Mouse (Mus musculus): ENCODE results near the gene Ssx2ip. TPM values are rescaled to one million over a fixed set of nuclear protein-coding genes. Genes with fewer than 3 reads are reported as not detected.
A peak's percentile ranks its signal among the peaks of the same experiment; 100 is the strongest.

The Ssx2ip gene
- polyA plus RNA-seq, 1 experiment from 2014 or later: 18.0 TPM

- Histone ChIP-seq H3K4me3 (no peak overlapping the region), H3K9me3 (no peaks in the 10 kb centered on the region), H3K27me3 (peaks cover 7% of the 10 kb centered on the region; the same call in 1 of the 2 replicates), H3K27ac (replicated peaks) (no peak overlapping the region), H3K4me2 (no peak overlapping the region), H3K36me3 (no peaks in the 10 kb centered on the region), H3K4me1 (replicated peaks) (peaks cover 4% of the 10 kb centered on the region; the same call in 1 of the 2 replicates), H3K9ac (no peak overlapping the region)
- 15% methylated on average over 9 of the region's 9 CpGs for WGBS
- ATAC-seq (ENCODE audit: low FRiP score, low read depth): no peak
Measured at GRCm38 (mm10) chr3:146379740-146380466, 24.5 kb upstream of the Ssx2ip start.

GRCm38 (mm10) chr3:146380874-146381273, 23.6 kb upstream of the Ssx2ip start:
- Histone ChIP-seq H3K4me2 (no peak overlapping the region), H3K4me3 (no peak overlapping the region), H3K36me3 (no peaks in the 10 kb centered on the region), H3K9ac (no peak overlapping the region), H3K4me1 (replicated peaks) (peaks cover 4% of the 10 kb centered on the region; the same call in 1 of the 2 replicates), H3K27ac (replicated peaks) (no peak overlapping the region), H3K27me3 (peaks cover 7% of the 10 kb centered on the region; the same call in 1 of the 2 replicates), H3K9me3 (no peaks in the 10 kb centered on the region)
- 90% methylated on average over 2 of the region's 2 CpGs for WGBS
- ATAC-seq (ENCODE audit: low FRiP score, low read depth): no peak

- Histone ChIP-seq H3K9ac (no peak overlapping the region), H3K4me3 (no peak overlapping the region), H3K9me3 (no peaks in the 10 kb centered on the region), H3K27me3 (peaks cover 7% of the 10 kb centered on the region; the same call in 1 of the 2 replicates), H3K27ac (replicated peaks) (no peak overlapping the region), H3K4me1 (replicated peaks) (peaks cover 4% of the 10 kb centered on the region; the same call in 1 of the 2 replicates), H3K36me3 (no peaks in the 10 kb centered on the region), H3K4me2 (no peak overlapping the region)
- no peak for ATAC-seq (ENCODE audit: low FRiP score, low read depth)
- WGBS: 95% methylated on average over 9 of the region's 9 CpGs
Measured at GRCm38 (mm10) chr3:146381471-146381870, 23.0 kb upstream of the Ssx2ip start.

GRCm38 (mm10) chr3:146386800-146387199, 17.6 kb upstream of the Ssx2ip start:
- H3K27me3 ChIP-seq: no peaks in the 10 kb centered on the region; the same call in 1 of the 2 replicates
- H3K4me3 ChIP-seq: no peak overlapping the region
- no peak overlapping the region for H3K4me2 ChIP-seq
- H3K9me3 ChIP-seq: no peaks in the 10 kb centered on the region
- no peaks in the 10 kb centered on the region for H3K36me3 ChIP-seq
- no peak overlapping the region for H3K27ac ChIP-seq (replicated peaks)
- WGBS: 76% methylated on average over 3 of the region's 3 CpGs
- H3K9ac ChIP-seq: no peak overlapping the region
- no peaks in the 10 kb centered on the region for H3K4me1 ChIP-seq (replicated peaks)
- ATAC-seq (ENCODE audit: low FRiP score, low read depth): no peak

- Histone ChIP-seq H3K27ac (replicated peaks) (no peak overlapping the region), H3K9me3 (no peaks in the 10 kb centered on the region), H3K4me3 (no peak overlapping the region), H3K4me2 (peak overlapping the region; percentile 13; the same call in 1 of the 2 replicates), H3K4me1 (replicated peaks) (no peaks in the 10 kb centered on the region), H3K36me3 (no peaks in the 10 kb centered on the region), H3K27me3 (no peaks in the 10 kb centered on the region), H3K9ac (no peak overlapping the region)
- WGBS: 79% methylated on average over 19 of the region's 19 CpGs
- no peak for ATAC-seq (ENCODE audit: low FRiP score, low read depth)
Measured at GRCm38 (mm10) chr3:146392656-146393321, 11.7 kb upstream of the Ssx2ip start.

GRCm38 (mm10) chr3:146393641-146394100, 10.8 kb upstream of the Ssx2ip start:
- H3K4me1 ChIP-seq (replicated peaks): no peaks in the 10 kb centered on the region
- H3K27ac ChIP-seq (replicated peaks): no peak overlapping the region
- no peak for ATAC-seq (ENCODE audit: low FRiP score, low read depth)
- no peaks in the 10 kb centered on the region for H3K9me3 ChIP-seq
- H3K4me2 ChIP-seq: no peak overlapping the region
- no peak overlapping the region for H3K9ac ChIP-seq
- no peaks in the 10 kb centered on the region for H3K36me3 ChIP-seq
- H3K27me3 ChIP-seq: no peaks in the 10 kb centered on the region
- 32% methylated on average over 7 of the region's 7 CpGs for WGBS
- no peak overlapping the region for H3K4me3 ChIP-seq

- Histone ChIP-seq H3K36me3 (no peaks in the 10 kb centered on the region), H3K9me3 (no peaks in the 10 kb centered on the region), H3K9ac (no peak overlapping the region), H3K4me2 (no peak overlapping the region), H3K27me3 (no peaks in the 10 kb centered on the region), H3K27ac (replicated peaks) (no peak overlapping the region), H3K4me3 (no peak overlapping the region), H3K4me1 (replicated peaks) (no peaks in the 10 kb centered on the region)
- ATAC-seq (ENCODE audit: low FRiP score, low read depth): no peak
- WGBS: 78% methylated on average over 6 of the region's 6 CpGs
Measured at GRCm38 (mm10) chr3:146396256-146396655, 8.2 kb upstream of the Ssx2ip start.

GRCm38 (mm10) chr3:146396934-146397333, 7.5 kb upstream of the Ssx2ip start:
- Histone ChIP-seq H3K9me3 (no peaks in the 10 kb centered on the region), H3K4me2 (no peak overlapping the region), H3K27me3 (no peaks in the 10 kb centered on the region), H3K4me1 (replicated peaks) (no peaks in the 10 kb centered on the region), H3K9ac (no peak overlapping the region), H3K27ac (replicated peaks) (no peak overlapping the region), H3K4me3 (no peak overlapping the region), H3K36me3 (no peaks in the 10 kb centered on the region)
- ATAC-seq (ENCODE audit: low FRiP score, low read depth): no peak
- 91% methylated on average over 1 of the region's 1 CpGs for WGBS

DNA sequence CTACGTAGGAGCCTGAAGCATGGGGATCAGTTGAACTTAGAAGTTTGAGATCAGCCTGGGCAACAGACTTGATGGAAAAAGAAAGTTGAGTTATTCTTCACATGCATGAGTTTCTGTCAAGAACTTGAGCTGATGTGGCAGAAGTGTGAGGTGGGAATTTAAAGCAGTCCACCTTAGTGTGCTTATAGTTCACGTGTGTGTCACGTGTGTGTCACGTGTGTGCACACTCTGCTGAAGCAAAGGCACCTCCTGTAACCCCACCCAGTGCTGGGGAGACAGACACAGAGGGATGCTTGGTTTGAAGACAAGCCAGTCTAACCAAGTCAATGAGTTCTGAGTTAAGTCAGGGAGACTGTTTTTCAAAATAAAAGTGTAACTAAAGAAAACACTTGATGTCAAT, 6.6 kb upstream of the Ssx2ip start:
- ATAC-seq (ENCODE audit: low FRiP score, low read depth): no peak
- WGBS: 92% methylated on average over 4 of the region's 4 CpGs
- no peak overlapping the region for H3K4me2 ChIP-seq
- no peaks in the 10 kb centered on the region for H3K4me1 ChIP-seq (replicated peaks)
- H3K36me3 ChIP-seq: no peaks in the 10 kb centered on the region
- H3K27me3 ChIP-seq: no peaks in the 10 kb centered on the region
- no peak overlapping the region for H3K4me3 ChIP-seq
- no peaks in the 10 kb centered on the region for H3K9me3 ChIP-seq
- no peak overlapping the region for H3K27ac ChIP-seq (replicated peaks)
- no peak overlapping the region for H3K9ac ChIP-seq

DNA sequence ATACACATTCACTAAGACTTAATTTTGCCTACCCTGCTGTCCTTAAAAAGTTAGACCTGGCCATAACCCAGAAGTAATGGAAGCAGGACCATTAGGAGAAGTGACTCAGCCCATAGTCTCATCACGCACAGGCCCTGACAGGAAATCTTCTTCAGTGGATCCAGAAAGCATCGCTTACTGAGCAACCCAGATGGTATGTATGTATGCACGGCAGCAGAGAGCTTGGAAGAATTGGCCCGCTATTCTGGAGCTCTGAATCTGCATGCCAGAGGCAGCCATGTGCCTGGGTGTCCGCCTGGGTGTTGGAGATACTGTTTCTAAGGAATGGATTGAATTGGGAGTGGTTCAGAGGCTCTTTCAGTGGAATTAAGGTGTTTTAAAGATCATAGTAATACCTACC, 5.2 kb upstream of the Ssx2ip start:
- Histone ChIP-seq H3K36me3 (no peaks in the 10 kb centered on the region), H3K9me3 (no peaks in the 10 kb centered on the region), H3K4me2 (no peak overlapping the region), H3K4me1 (replicated peaks) (0 out of 2 replicates have a peak, but pooled peaks cover 3% of the 10 kb centered on the region), H3K27ac (replicated peaks) (no peak overlapping the region), H3K9ac (no peak overlapping the region), H3K4me3 (no peak overlapping the region), H3K27me3 (no peaks in the 10 kb centered on the region)
- no peak for ATAC-seq (ENCODE audit: low FRiP score, low read depth)
- WGBS: 91% methylated on average over 5 of the region's 5 CpGs

DNA sequence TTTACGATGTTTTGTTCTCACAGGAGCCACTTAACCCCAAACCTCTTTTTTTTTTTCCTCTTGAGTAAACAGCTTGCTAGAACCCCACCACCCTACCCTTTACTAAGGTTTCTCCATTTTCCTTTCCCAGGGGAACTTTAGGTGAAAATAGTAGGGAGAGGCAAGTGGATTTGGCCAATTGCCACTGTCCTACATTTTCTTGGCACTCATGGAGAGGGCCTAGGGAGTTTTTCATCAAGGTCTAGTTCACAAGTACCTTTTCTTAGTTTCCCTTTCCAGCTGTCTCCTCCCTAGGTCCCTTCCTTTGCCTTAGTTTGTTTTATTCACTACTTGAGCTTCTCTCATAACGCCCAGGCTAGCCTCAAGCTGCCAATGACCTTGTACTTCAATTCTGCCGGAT, 672 bp upstream of the Ssx2ip start:
- H3K4me3 ChIP-seq: peak overlapping the region; percentile 96
- 42% methylated on average over 3 of the region's 3 CpGs for WGBS
- peak overlapping the region; percentile 90 for H3K27ac ChIP-seq (replicated peaks)
- peaks cover 28% of the 10 kb centered on the region for H3K4me1 ChIP-seq (replicated peaks)
- no peak for ATAC-seq (ENCODE audit: low FRiP score, low read depth)
- peak overlapping the region; percentile 77 for H3K4me2 ChIP-seq
- H3K9me3 ChIP-seq: no peaks in the 10 kb centered on the region
- no peaks in the 10 kb centered on the region for H3K36me3 ChIP-seq
- peak overlapping the region; percentile 95 for H3K9ac ChIP-seq
- no peaks in the 10 kb centered on the region for H3K27me3 ChIP-seq

GRCm38 (mm10) chr3:146405213-146406006, 968 bp downstream of the Ssx2ip start:
- no peak for ATAC-seq (ENCODE audit: low FRiP score, low read depth)
- Histone ChIP-seq H3K27me3 (no peaks in the 10 kb centered on the region), H3K4me2 (peak overlapping the region; percentile 77), H3K36me3 (no peaks in the 10 kb centered on the region), H3K27ac (replicated peaks) (peak overlapping the region; percentile 90), H3K4me3 (peak overlapping the region; percentile 96), H3K9me3 (no peaks in the 10 kb centered on the region), H3K4me1 (replicated peaks) (peaks cover 28% of the 10 kb centered on the region), H3K9ac (peak overlapping the region; percentile 95)
- 37% methylated on average over 18 of the region's 18 CpGs for WGBS
